Mouse (Mus musculus): ENCODE results near the gene Zdhhc14.

Zdhhc14 gene

GRCm38 (mm10) chr17:5666652-5667051, 174.3 kb downstream of the Zdhhc14 start:
- DNase-seq (ENCODE audit: low spot score in 2 of 2): no peak

GRCm38 (mm10) chr17:5668456-5668855, 176.1 kb downstream of the Zdhhc14 start:
- no peak for DNase-seq (ENCODE audit: low spot score in 2 of 2)

GRCm38 (mm10) chr17:5668981-5669380, 176.6 kb downstream of the Zdhhc14 start:
- DNase-seq (ENCODE audit: low spot score in 2 of 2): no peak

GRCm38 (mm10) chr17:5675951-5676350, 183.6 kb downstream of the Zdhhc14 start:
- no peak for DNase-seq (ENCODE audit: low spot score in 2 of 2)

- DNase-seq (ENCODE audit: low spot score in 2 of 2): no peak
Observed at GRCm38 (mm10) chr17:5679315-5679714, 187.0 kb downstream of the Zdhhc14 start.

GRCm38 (mm10) chr17:5685324-5685723, 193.0 kb downstream of the Zdhhc14 start:
- DNase-seq (ENCODE audit: low spot score in 2 of 2): no peak

GRCm38 (mm10) chr17:5687810-5688209, 195.5 kb downstream of the Zdhhc14 start:
- no peak for DNase-seq (ENCODE audit: low spot score in 2 of 2)

GRCm38 (mm10) chr17:5688222-5688621, 195.9 kb downstream of the Zdhhc14 start:
- no peak for DNase-seq (ENCODE audit: low spot score in 2 of 2)

GRCm38 (mm10) chr17:5688669-5689068, 196.3 kb downstream of the Zdhhc14 start:
- DNase-seq (ENCODE audit: low spot score in 2 of 2): no peak

GRCm38 (mm10) chr17:5690746-5691535, 198.6 kb downstream of the Zdhhc14 start:
- no peak for DNase-seq (ENCODE audit: low spot score in 2 of 2)

- no peak for DNase-seq (ENCODE audit: low spot score in 2 of 2)
Observed at GRCm38 (mm10) chr17:5692661-5693060, 200.3 kb downstream of the Zdhhc14 start.

GRCm38 (mm10) chr17:5693256-5693655, 200.9 kb downstream of the Zdhhc14 start:
- DNase-seq (ENCODE audit: low spot score in 2 of 2): no peak

- DNase-seq (ENCODE audit: low spot score in 2 of 2): no peak
Observed at GRCm38 (mm10) chr17:5698447-5699096, 206.2 kb downstream of the Zdhhc14 start.

GRCm38 (mm10) chr17:5710320-5711104, 218.2 kb downstream of the Zdhhc14 start:
- no peak for DNase-seq (ENCODE audit: low spot score in 2 of 2)

- DNase-seq (ENCODE audit: low spot score in 2 of 2): no peak
Observed at GRCm38 (mm10) chr17:5711861-5712260, 219.5 kb downstream of the Zdhhc14 start.

GRCm38 (mm10) chr17:5713141-5713540, 220.8 kb downstream of the Zdhhc14 start:
- no peak for DNase-seq (ENCODE audit: low spot score in 2 of 2)

- DNase-seq (ENCODE audit: low spot score in 2 of 2): no peak
Observed at GRCm38 (mm10) chr17:5716912-5717311, 224.6 kb downstream of the Zdhhc14 start.

- no peak for DNase-seq (ENCODE audit: low spot score in 2 of 2)
Observed at GRCm38 (mm10) chr17:5718768-5719387, 226.5 kb downstream of the Zdhhc14 start.

- no peak for DNase-seq (ENCODE audit: low spot score in 2 of 2)
Observed at GRCm38 (mm10) chr17:5722802-5723201, 230.4 kb downstream of the Zdhhc14 start.

- DNase-seq (ENCODE audit: low spot score in 2 of 2): no peak
Observed at GRCm38 (mm10) chr17:5723601-5724189, 231.3 kb downstream of the Zdhhc14 start.

- DNase-seq (ENCODE audit: low spot score in 2 of 2): no peak
Observed at GRCm38 (mm10) chr17:5729587-5730125, 237.3 kb downstream of the Zdhhc14 start.

Measured in cerebellum, postnatal 4 days (tissue).